Mouse (Mus musculus): ENCODE measurements around the gene Rasal2. TPM values are rescaled to one million over a fixed set of nuclear protein-coding genes. Genes with fewer than 3 reads are reported as not detected.

Rasal2 gene
- total and polyA plus RNA-seq, 3 experiments = 1.5 to 3.2 TPM; not detected in 1

- DNase-seq (ENCODE audit: low read depth, low spot score) = no peak
- Histone ChIP-seq H3K79me2 (ENCODE audit: control insufficient read depth, insufficient read depth, low read length, poor library complexity) (no peaks in the 10 kb centered on the region), H3K9me3 (replicated peaks; ENCODE audit: insufficient read depth, low read length) (no peaks in the 10 kb centered on the region), H3K4me3 (ENCODE audit: control insufficient read depth in 1 of 2, insufficient read depth in 1 of 2, low read depth in 2 of 2, low read length in 2 of 2) (no peak overlapping the region), H3K36me3 (ENCODE audit: control insufficient read depth in 1 of 2, insufficient read depth in 2 of 2, low read length in 2 of 2) (no peaks in the 10 kb centered on the region), H3K9ac (ENCODE audit: control insufficient read depth, low read depth, low read length, poor library complexity, severe bottlenecking) (no peak overlapping the region), H3K4me1 (ENCODE audit: control insufficient read depth in 1 of 2, insufficient read depth in 2 of 2, low read length in 2 of 2) (no peaks in the 10 kb centered on the region), H3K27me3 (ENCODE audit: control insufficient read depth in 1 of 2, insufficient read depth in 2 of 2, low read length in 2 of 2) (no peaks in the 10 kb centered on the region), H3K27ac (ENCODE audit: control insufficient read depth, low read depth, low read length) (no peak overlapping the region)
- TF ChIP-seq EP300 (IDR thresholded peaks at IDR 0.05; ENCODE audit: low read depth in 1 of 2, low read length in 2 of 2) (no peak), CHD2 (IDR thresholded peaks at IDR 0.05; ENCODE audit: low read length) (no peak), GABPA (IDR thresholded peaks at IDR 0.05; ENCODE audit: low read depth, low read length) (no peak), NELFE (IDR thresholded peaks at IDR 0.05; ENCODE audit: low read depth, low read length) (no peak), GATA1 (IDR thresholded peaks at IDR 0.05; ENCODE audit: low read depth, low read length) (no peak), CHD1 (IDR thresholded peaks at IDR 0.05; ENCODE audit: low read depth, low read length) (no peak), RCOR1 (IDR thresholded peaks at IDR 0.05; ENCODE audit: low read depth, low read length) (no peak), ZC3H11A (IDR thresholded peaks at IDR 0.05; ENCODE audit: low read depth, low read length) (no peak)
Observed at GRCm38 (mm10) chr1:157119168-157119567, 293.2 kb downstream of the Rasal2 start.

GRCm38 (mm10) chr1:157117440-157117839 lies 295.0 kb downstream of the Rasal2 start:
- TF ChIP-seq MAX (IDR thresholded peaks at IDR 0.05; ENCODE audit: low read length) = no peak
- no peak for TF ChIP-seq ZNF384 (IDR thresholded peaks at IDR 0.05; ENCODE audit: low read depth, low read length)
- TF ChIP-seq NRF1 (IDR thresholded peaks at IDR 0.05; ENCODE audit: insufficient read depth, low read depth, low read length, poor library complexity, severe bottlenecking) = no peak
- no peak for TF ChIP-seq MXI1 (IDR thresholded peaks at IDR 0.05; ENCODE audit: low read depth, low read length)
- TF ChIP-seq GABPA (IDR thresholded peaks at IDR 0.05; ENCODE audit: low read depth, low read length) = no peak
- TF ChIP-seq CHD2 (IDR thresholded peaks at IDR 0.05; ENCODE audit: low read length) = no peak
- no peak for TF ChIP-seq KAT2A (conservative IDR thresholded peaks at IDR 0.05; ENCODE audit: low read depth, low read length)
- TF ChIP-seq CTCF (IDR thresholded peaks at IDR 0.05 in 2 of 3, conservative IDR thresholded peaks at IDR 0.05 in 1 of 3; ENCODE audit: control insufficient read depth in 1 of 3, insufficient read depth in 1 of 3, low read depth in 2 of 3, low read length in 3 of 3, poor library complexity in 1 of 3, severe bottlenecking in 1 of 3) = no peak
- no peak for TF ChIP-seq CHD1 (IDR thresholded peaks at IDR 0.05; ENCODE audit: low read depth, low read length)
- TF ChIP-seq RAD21 (IDR thresholded peaks at IDR 0.05; ENCODE audit: low read depth, low read length) = no peak
- TF ChIP-seq SIN3A (IDR thresholded peaks at IDR 0.05; ENCODE audit: low read length) = no peak
- TF ChIP-seq USF2 (IDR thresholded peaks at IDR 0.05; ENCODE audit: borderline replicate concordance in 1 of 2, insufficient read depth in 1 of 2, low read depth in 1 of 2, low read length in 2 of 2) = no peak
- no peak for TF ChIP-seq TCF12 (IDR thresholded peaks at IDR 0.05; ENCODE audit: low read depth, low read length)
- no peak for TF ChIP-seq SMC3 (IDR thresholded peaks at IDR 0.05; ENCODE audit: low read depth, low read length)
- no peak for TF ChIP-seq NELFE (IDR thresholded peaks at IDR 0.05; ENCODE audit: low read depth, low read length)

More at GRCm38 (mm10) chr1:157117440-157117839, 295.0 kb downstream of the Rasal2 start:
- no peaks in the 10 kb centered on the region for H3K36me3 ChIP-seq (ENCODE audit: control insufficient read depth in 1 of 2, insufficient read depth in 2 of 2, low read length in 2 of 2)
- H3K9ac ChIP-seq (ENCODE audit: control insufficient read depth, low read depth, low read length, poor library complexity, severe bottlenecking) = no peak overlapping the region
- no peaks in the 10 kb centered on the region for H3K9me3 ChIP-seq (replicated peaks; ENCODE audit: insufficient read depth, low read length)
- no peak overlapping the region for H3K4me3 ChIP-seq (ENCODE audit: control insufficient read depth in 1 of 2, insufficient read depth in 1 of 2, low read depth in 2 of 2, low read length in 2 of 2)
- DNase-seq (ENCODE audit: low read depth, low spot score) = no peak
- no peak overlapping the region for H3K27ac ChIP-seq (ENCODE audit: control insufficient read depth, low read depth, low read length)
- no peaks in the 10 kb centered on the region for H3K27me3 ChIP-seq (ENCODE audit: control insufficient read depth in 1 of 2, insufficient read depth in 2 of 2, low read length in 2 of 2)
- no peaks in the 10 kb centered on the region for H3K4me1 ChIP-seq (ENCODE audit: control insufficient read depth in 1 of 2, insufficient read depth in 2 of 2, low read length in 2 of 2)
- no peaks in the 10 kb centered on the region for H3K79me2 ChIP-seq (ENCODE audit: control insufficient read depth, insufficient read depth, low read length, poor library complexity)

Measured in MEL (cell line).